Mouse (Mus musculus) CD4-positive helper T cell, adult 2 months (primary cell): ENCODE results near the gene Spata2.

Experiments
- DNase-seq: peaks from one replicate; pipeline ENCODE4 v3.0.0-alpha.2; 2012; ENCODE audit warnings: low read depth, missing footprints, low spot score

The Spata2 gene

DNA sequence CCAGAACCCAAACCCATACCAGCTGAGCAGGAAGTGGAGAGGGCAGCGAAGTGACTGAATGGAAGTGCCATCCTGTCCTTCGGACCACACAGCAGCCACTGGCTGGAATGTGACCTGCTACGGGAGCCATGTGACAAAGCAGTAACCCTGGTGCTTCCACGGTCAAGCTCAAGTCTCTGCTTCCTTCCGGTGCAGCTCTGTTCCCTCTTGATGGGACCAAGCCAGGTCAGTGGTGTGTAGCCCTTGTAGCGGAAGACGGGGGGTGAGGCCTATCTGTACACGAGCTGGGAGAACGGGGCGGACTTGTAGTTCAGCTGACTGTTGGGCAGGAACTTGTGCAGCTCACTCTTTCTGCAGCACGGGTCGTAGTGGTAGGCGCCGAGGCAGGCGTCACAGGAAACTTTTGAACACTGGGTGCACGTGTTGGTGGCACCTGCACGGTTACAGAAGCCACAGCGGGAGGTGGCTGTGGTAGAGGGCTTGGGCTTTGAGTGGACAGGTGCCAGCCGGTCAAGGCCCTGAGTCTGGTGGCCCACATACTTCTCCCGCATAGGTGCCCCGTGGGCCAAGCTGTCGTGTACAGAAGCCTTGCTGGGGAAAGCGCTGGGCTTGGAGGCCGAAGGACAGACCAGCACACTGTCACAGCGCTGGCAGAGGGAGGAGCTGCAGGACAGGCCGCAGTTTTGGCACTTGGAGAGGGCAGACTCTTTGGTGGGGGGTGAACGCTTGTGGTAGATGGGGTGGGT lies 9.4 kb downstream of the Spata2 start:
- no peak for DNase-seq

GRCm38 (mm10) chr2:167482681-167483080 lies 10.0 kb downstream of the Spata2 start:
- DNase-seq = no peak

- DNase-seq = no peak
Observed at GRCm38 (mm10) chr2:167479501-167479900, 13.2 kb downstream of the Spata2 start.

GRCm38 (mm10) chr2:167478128-167478527 lies 14.6 kb downstream of the Spata2 start:
- DNase-seq = no peak

DNA sequence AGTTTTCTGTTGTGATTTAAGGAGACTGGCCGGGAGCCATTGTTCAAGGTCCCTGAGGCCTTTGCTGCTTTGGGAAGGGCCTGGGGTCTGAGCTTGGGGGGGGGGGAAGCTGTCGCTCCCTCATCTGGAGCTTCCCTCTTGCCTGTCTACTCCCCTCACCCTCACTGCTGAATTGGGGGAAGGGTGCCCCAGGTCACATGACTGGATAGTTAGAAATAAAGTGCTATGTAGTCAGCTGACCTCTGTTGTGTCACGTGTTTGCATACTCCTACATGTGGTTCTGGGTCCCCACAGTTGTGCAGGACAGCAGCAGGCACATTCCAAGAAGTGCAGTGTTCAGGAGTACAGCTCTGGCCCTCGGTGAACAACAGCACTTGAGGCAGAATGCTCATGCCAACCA lies 15.9 kb downstream of the Spata2 start:
- DNase-seq = no peak

DNA sequence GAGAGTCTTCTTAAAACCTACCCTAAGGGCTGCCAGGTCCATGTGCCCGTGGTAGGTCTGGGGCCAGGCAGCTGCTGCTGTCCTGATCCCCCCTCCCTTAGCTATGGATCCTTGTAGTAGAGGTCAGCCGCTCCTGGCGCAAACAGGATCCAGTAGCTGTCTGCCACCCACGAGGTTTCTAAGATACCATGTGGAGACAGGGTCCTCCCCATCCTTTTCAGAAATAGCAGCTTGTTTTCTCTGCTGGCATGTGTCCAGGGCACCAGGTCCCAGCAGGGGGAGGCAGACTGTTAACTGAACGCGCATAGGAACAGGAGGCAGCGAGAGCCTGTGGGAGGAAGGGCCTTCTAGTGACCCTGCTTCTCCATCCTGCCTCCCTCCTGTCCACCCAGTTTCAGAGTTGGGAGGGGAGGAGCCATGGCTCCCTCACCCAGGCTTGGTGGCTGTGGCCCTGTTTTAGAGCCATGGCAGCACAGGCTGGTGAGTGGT lies 16.4 kb downstream of the Spata2 start:
- no peak for DNase-seq

- DNase-seq = no peak
Observed at GRCm38 (mm10) chr2:167475596-167475995, 17.1 kb downstream of the Spata2 start.

- DNase-seq = no peak
Observed at GRCm38 (mm10) chr2:167474218-167474617, 18.5 kb downstream of the Spata2 start.

DNA sequence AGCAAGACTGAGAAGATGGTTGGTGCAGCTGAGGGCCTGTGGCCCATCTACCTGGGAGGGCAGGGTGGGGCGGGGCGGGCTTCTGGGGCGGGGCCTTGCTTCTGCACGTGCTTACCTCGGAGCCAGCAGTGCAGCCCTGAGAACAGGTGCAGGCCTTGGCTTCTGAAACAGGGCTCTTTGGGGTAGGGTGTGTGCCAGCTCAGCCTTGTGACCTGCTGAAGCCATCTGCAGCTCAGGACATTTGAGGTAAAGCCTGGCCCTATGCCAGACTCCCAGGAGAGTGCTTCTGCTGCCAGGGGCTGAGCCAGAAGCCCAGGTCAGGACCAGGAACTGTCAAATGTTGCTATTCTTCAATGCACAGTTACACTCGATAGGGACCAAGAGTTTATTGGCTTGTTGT lies 21.1 kb downstream of the Spata2 start:
- no peak for DNase-seq

DNA sequence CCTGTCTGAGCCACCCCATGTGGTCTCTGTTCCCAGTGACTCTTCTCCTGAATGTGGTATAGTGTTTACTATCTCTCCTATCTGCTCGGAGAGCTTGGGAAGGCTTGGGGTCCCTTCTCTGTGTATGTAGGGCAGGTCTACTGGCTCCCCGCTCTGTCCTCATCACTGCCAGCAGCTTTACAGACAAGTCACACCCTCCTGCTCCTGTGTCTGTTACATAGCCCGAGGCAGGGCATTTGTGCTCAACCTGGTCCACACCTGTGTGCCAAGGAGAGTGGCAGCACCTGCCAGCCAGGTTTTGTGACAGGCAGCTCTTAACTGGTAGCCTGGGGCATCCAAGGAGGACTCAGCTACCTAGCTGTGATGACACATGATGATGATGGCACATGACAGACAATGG lies 22.1 kb downstream of the Spata2 start:
- no peak for DNase-seq

- DNase-seq = no peak
Observed at GRCm38 (mm10) chr2:167468444-167468843, 24.2 kb downstream of the Spata2 start.

DNA sequence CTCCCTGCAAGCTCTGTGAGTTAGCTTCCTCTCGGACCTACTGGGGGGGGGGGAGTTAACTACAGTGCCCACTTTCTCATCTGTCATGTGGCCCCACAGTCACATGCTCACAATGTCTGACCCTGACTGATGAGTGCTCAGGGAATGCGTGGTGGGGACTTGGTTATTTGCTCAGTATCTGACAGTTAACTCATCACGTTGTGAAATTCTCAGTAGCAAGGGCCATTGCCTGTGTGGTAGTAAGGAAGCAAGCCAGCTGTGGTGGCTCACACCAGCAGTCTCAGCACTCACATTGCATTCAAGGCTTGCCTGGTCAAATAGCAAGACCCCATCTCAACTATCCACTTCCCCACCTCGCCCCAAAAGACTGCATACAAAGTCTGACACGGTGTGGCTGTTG lies 25.5 kb downstream of the Spata2 start:
- DNase-seq = no peak

DNA sequence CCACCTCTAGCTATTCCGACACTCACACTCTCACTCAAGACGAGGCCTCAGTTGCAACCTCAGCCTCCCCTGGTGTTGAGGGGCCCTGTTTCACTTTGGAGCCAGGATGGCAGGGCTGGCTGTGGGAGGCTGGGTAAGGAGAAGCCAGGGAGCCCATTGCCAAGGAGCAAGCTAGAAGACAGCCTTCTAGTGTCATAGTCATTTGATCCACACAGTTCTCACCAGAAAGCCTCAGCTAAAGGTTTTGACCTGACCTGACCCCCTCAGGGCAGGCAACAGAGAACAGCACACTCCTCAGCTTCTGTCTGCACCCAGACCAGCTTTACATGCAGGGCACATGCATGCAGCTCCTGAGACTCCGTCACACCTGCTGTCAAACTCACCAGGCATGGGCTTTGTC lies 26.7 kb downstream of the Spata2 start:
- DNase-seq = no peak

GRCm38 (mm10) chr2:167463802-167464201 lies 28.9 kb downstream of the Spata2 start:
- DNase-seq = no peak

GRCm38 (mm10) chr2:167462954-167463353 lies 29.7 kb downstream of the Spata2 start:
- peak; percentile 32 for DNase-seq

GRCm38 (mm10) chr2:167459071-167459865 lies 33.4 kb downstream of the Spata2 start:
- DNase-seq = no peak

DNA sequence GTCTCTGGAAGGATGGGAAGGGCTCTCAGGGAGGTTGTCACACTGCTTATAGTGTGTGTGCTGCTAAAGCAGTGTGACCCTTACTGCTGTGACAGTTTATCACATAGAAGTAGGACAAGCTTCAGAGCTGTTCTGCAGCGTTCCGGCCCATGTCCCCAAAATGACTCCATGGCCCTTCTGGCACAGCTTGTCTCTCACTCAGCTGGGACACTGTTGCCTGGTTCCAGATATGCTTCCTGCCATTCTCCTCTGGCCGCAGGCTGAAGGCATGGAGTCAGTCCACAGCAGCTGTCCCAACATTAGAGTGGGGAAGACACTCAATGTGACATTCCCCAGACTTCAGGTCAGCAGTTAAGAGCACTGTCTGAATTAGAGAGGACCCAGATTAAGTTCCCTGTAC lies 34.1 kb downstream of the Spata2 start:
- no peak for DNase-seq

GRCm38 (mm10) chr2:167457213-167457612 lies 35.5 kb downstream of the Spata2 start:
- no peak for DNase-seq

DNA sequence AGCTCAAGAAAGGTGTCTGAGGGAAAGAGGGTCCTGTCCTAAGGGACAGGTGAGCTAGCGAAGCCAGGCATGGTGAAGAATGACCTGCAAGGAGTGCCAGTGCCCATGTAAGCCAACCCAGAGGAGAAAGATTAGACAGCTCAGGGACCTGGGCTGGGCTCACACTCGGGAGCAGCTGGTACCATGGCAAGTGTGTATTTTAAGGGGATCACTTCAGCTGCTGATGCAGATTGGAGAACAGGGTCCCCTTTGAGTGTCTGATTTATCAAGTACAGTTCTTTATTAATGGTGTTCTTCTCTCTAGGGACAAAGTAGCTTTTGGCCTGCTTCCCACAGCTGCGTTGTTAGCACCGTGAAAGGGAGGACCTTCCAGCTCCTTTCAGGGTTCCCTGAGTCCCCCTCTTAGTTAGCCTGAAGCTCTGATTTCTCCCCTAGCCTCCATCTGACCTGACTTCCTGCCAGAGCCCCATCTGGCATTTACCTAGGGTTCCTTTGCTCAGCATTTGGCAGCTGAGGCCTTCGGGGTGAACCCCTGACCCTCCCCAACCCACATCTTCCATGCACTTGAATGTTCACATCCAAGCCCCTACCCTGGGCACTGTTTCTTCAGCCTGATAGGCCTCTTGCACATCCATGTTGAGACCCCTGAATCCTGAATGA lies 36.2 kb downstream of the Spata2 start:
- DNase-seq = no peak

DNA sequence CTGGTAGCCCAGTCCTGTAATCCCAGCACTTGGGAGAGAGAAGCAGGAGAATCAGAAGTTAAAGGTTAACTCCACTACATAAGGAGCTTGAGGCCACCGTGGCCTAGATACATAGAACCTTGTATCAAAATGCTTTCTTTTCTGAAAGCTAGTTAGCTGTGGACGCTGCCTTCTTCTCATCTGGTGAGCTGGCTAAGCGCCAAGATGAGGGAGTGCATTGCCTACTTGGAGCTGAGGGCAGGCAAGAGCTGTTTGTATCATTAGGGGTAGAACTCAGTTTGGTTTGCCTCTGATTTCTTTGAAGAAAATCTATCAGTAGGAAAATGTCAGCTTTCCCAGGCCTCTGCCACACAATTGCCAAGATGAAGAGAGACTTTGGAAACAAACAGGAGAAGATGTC lies 38.9 kb downstream of the Spata2 start:
- DNase-seq = no peak

DNA sequence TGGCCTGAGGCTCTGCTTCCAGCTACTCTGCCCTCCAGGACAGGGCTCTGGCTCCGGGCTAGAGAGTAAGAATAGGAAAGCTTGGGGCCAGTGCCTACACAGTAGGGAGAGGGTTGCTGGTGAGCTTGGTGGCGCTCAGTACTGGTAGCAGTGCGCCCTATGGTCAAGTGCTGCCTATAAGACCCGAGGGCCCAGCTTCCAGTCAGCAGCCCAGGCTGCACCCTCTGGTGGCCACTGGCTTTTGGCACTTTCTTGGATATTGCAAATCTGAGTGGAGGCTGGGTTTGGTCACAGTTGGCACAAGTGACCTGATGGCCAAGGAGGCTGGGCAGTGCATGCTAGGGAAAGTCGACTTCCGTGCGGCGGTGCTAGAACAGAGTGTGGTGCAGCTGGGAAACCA lies 42.0 kb downstream of the Spata2 start:
- no peak for DNase-seq
